8 mouse cellular contexts compared by ENCODE assay signal in genomic region chr16:14316884-14317876, GRCm38 (mm10). TPM values are rescaled to one million over a fixed set of nuclear protein-coding genes. Genes with fewer than 3 reads are reported as not detected.
DNase-seq lines count a peak whose midpoint lies in the region; ATAC-seq lines count a peak whose summit lies in the region.

Fopnl (minus strand) TSS chr16:14317405.

- DNase-seq in adrenal gland, adult (ENCODE audit: inconsistent age in 2 of 2, low spot score in 1 of 2): peak; percentile 98 to 99
- DNase-seq in embryo, embryonic 10.5 days (ENCODE audit: low spot score): peak; percentile 98
- peak; percentile 99 for DNase-seq in gastrocnemius, postnatal 14 days
- peak; percentile 98 to 99 for DNase-seq in left cerebral cortex, postnatal 10 days (ENCODE audit: extremely low spot score in 1 of 2, low spot score in 2 of 2)
- DNase-seq in right cerebral cortex, postnatal 25 days: peak; percentile 96
- DNase-seq in urinary bladder, postnatal 4 days (ENCODE audit: low spot score in 2 of 2): peak; percentile 97 to 98

- intact Hi-C loops in gastrocnemius, postnatal 14 days (cut with DNase I; ENCODE audit: low total_unique reads): no loop called here
- intact Hi-C loops in left cerebral cortex, postnatal 10 days (cut with DNase I): no loop called here

- ATAC-seq in inflammation-experienced regulatory T-cells, adult 6 months: peak; percentile 100
- ATAC-seq in megakaryocyte-erythroid progenitor cell, adult 5-6 weeks (replicated peaks; ENCODE audit: low FRiP score, low TSS enrichment, poor library complexity, severe bottlenecking): peak; percentile 100

RNA-seq across cellular contexts. Expression of gene Fopnl, which starts in this region (rescaled TPM):
- 10 to 100 TPM; 54.2 to 61.6 TPM for total RNA-seq in gastrocnemius, postnatal 14 days (2021)
- polyA plus RNA-seq in inflammation-experienced regulatory T-cells, adult 6 months (2017; shearing (Covaris generic)): 100 to 1,000 TPM; 113 to 129 (median 117) TPM
- total RNA-seq in left cerebral cortex, postnatal 10 days (2021): 10 to 100 TPM; 54.4 to 60.7 TPM
- total RNA-seq in megakaryocyte-erythroid progenitor cell, adult 5-6 weeks (2014; fragmentation: Nextera tagmentation): 60.9 and 92.5 TPM in 2 replicates
- 39.4 and 40.3 TPM in 2 replicates for total RNA-seq in megakaryocyte-erythroid progenitor cell, adult 5-6 weeks (2017)

Comparison
In these comparisons a context has a peak if more than half of its experiments do, and no peak if none do; other contexts are left out.
1. Peak in every context shown above with its lines: DNase-seq and ATAC-seq.